Mouse (Mus musculus) bone marrow macrophage, adult 2 months (primary cell): Measurements from ENCODE around the gene Lrrc51. TPM values are rescaled to one million over a fixed set of nuclear protein-coding genes. Genes with fewer than 3 reads are reported as not detected.
A peak's percentile ranks its signal among the peaks of the same experiment; 100 is the strongest.
"Not testable (repeated sequence)": the region's sequence is repeated elsewhere in the genome, so short reads cannot be mapped to it uniquely, and the experiment has no call there.

Experiments
- H3K27ac ChIP-seq: 2 replicates; pipeline ENCODE4 v1.5.1; 2012; ENCODE audit warnings: low read depth, low read length; ENCODE audit not compliant: insufficient read depth
- H3K4me1 ChIP-seq: 2 replicates; pipeline ENCODE4 v1.6.1; 2012; ENCODE audit warnings: low read length; ENCODE audit not compliant: control insufficient read depth, insufficient read depth
- H3K4me3 ChIP-seq: 2 replicates; pipeline ENCODE4 v1.5.1; 2012; ENCODE audit warnings: mild to moderate bottlenecking, low read length, moderate library complexity; ENCODE audit not compliant: insufficient read depth
- CTCF ChIP-seq: IDR thresholded peaks from 2 replicates; pipeline ENCODE4 v1.5.1; 2012; ENCODE audit warnings: low read depth, mild to moderate bottlenecking, low read length, moderate library complexity
- POLR2A ChIP-seq: IDR thresholded peaks from 2 replicates; pipeline ENCODE4 v1.6.1; 2012; ENCODE audit warnings: mild to moderate bottlenecking, low read depth, low read length, borderline replicate concordance
- polyA plus RNA-seq: library from polyadenylated mRNA; stranded (reverse); fragments of >200 nt; gene quantifications from 2 replicates; pipeline ENCODE4 v1.2.4, GENCODE M21; 2012; ENCODE audit not compliant: missing spikeins, insufficient read depth, insufficient read length

The Lrrc51 gene
- polyA plus RNA-seq, 1 experiment: 3.2 TPM

- H3K4me1 ChIP-seq: peaks cover 40% of the 10 kb centered on the region
- no peak for TF ChIP-seq POLR2A
- TF ChIP-seq CTCF: no peak
- no peak overlapping the region for H3K4me3 ChIP-seq
- H3K27ac ChIP-seq: peak overlapping the region; percentile 53
These were observed 31.9 kb upstream of the Lrrc51 start for GRCm38 (mm10) chr7:101965606-101966005.

DNA sequence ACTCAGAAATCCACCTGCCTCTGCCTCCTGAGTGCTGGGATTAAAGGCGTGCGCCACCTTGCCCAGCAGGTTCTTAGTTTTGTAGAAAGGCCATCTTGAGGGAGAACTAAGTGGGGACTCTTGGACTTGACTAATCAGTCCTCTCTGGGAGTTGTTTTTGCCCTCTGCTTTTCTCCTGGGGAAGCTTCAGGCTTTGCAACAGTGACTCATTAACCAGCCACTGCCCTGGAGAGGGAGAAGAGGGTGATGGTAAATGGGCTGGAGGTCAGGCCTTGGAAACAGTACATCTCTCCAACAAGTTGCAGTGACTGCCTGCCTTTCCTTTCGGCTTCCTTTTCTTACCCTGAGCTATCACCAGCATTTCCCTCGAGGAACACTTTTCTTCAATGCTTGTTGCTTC, 30.9 kb upstream of the Lrrc51 start:
- TF ChIP-seq POLR2A (no peak), CTCF (no peak)

DNA sequence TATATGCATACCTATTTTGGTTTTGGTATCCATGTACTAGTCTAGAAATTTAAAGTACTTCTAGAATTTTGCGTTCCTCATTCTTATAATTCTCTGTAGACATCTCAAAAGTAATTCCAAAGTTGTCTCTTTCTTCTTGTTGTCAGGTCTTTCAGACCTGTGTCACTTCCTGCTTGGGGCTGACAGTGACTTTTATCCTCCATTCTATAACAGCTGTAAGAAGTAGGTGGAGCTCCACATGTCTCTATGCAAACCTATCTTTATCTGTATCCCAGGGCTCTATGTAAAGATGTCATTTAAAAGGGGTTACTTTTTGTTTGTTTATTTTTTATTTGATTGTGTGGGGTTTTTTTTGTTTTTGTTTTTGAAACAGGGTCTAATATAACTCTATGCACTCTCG, 29.9 kb upstream of the Lrrc51 start:
- peaks cover 38% of the 10 kb centered on the region for H3K4me1 ChIP-seq
- H3K4me3 ChIP-seq: no peak overlapping the region
- TF ChIP-seq CTCF (no peak), POLR2A (no peak)

More for the DNA sequence above, 30.9 kb upstream of the Lrrc51 start:
- no peak overlapping the region for H3K4me3 ChIP-seq
- peak overlapping the region; percentile 55 for H3K27ac ChIP-seq
- H3K4me1 ChIP-seq: peaks cover 43% of the 10 kb centered on the region

DNA sequence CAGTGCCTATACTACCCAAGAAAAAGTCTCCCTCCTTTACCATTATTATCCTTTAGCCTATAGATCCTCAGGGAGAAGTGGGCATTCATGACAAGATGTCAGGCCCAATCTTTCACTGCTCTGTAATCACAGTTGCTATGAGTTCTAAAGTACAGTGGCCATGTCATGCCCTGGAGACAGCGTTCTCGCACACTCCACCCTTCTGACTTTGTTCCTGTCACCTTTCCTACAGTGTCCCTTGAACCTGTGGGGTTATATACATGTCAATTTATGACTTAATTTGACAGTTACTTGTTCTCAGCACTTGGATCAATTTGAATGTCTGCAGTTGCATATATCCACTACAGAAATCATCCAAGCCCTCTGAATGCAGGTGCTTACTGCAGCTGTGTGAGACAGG, 29.1 kb upstream of the Lrrc51 start:
- TF ChIP-seq POLR2A: no peak
- TF ChIP-seq CTCF: no peak
- peaks cover 33% of the 10 kb centered on the region for H3K4me1 ChIP-seq
- H3K27ac ChIP-seq: no peak overlapping the region
- no peak overlapping the region for H3K4me3 ChIP-seq

More for the DNA sequence above, 29.9 kb upstream of the Lrrc51 start:
- no peak overlapping the region for H3K27ac ChIP-seq

GRCm38 (mm10) chr7:101956911-101957310, 23.2 kb upstream of the Lrrc51 start:
- no peak overlapping the region for H3K27ac ChIP-seq
- no peak for TF ChIP-seq CTCF
- TF ChIP-seq POLR2A: no peak
- H3K4me1 ChIP-seq: peaks cover 23% of the 10 kb centered on the region
- no peak overlapping the region for H3K4me3 ChIP-seq

- H3K4me1 ChIP-seq: peaks cover 23% of the 10 kb centered on the region
- TF ChIP-seq POLR2A: no peak
- TF ChIP-seq CTCF: no peak
- no peak overlapping the region for H3K4me3 ChIP-seq
- no peak overlapping the region for H3K27ac ChIP-seq
These were observed 22.8 kb upstream of the Lrrc51 start for GRCm38 (mm10) chr7:101956481-101956880.

DNA sequence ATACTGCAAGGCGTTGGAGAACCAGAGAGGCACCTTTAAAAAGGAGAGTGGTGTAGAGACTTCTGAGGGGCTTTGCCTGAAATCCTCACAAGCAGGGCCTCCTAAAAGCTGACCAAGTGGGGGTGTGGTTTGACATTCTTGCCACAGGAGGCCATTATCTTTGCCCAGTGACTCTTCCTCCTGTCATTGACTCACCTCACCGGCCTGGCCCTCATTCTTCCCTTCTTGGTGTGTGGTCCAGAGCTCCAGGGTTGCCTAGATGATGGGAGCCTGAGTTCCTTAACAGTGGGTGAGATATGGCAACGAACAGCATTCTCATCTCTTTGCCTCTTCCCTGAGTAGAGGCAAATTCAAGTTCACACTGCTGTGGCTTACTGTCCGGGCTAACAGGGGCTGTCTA, 22.2 kb upstream of the Lrrc51 start:
- no peak for TF ChIP-seq CTCF
- no peak for TF ChIP-seq POLR2A
- no peak overlapping the region for H3K27ac ChIP-seq
- peaks cover 23% of the 10 kb centered on the region for H3K4me1 ChIP-seq
- no peak overlapping the region for H3K4me3 ChIP-seq

- Histone ChIP-seq H3K4me3 (no peak overlapping the region), H3K27ac (no peak overlapping the region), H3K4me1 (peaks cover 23% of the 10 kb centered on the region)
- TF ChIP-seq POLR2A: no peak
- TF ChIP-seq CTCF: no peak
These were observed 21.6 kb upstream of the Lrrc51 start for GRCm38 (mm10) chr7:101955276-101955675.

GRCm38 (mm10) chr7:101954163-101954562, 20.5 kb upstream of the Lrrc51 start:
- no peak overlapping the region for H3K4me3 ChIP-seq
- no peak for TF ChIP-seq POLR2A
- TF ChIP-seq CTCF: no peak
- no peak overlapping the region for H3K27ac ChIP-seq
- H3K4me1 ChIP-seq: peaks cover 20% of the 10 kb centered on the region

- Histone ChIP-seq H3K4me1 (peaks cover 25% of the 10 kb centered on the region), H3K4me3 (no peak overlapping the region), H3K27ac (no peak overlapping the region)
- TF ChIP-seq POLR2A (no peak), CTCF (no peak)
These were observed 18.4 kb upstream of the Lrrc51 start for GRCm38 (mm10) chr7:101952098-101952497.

GRCm38 (mm10) chr7:101951648-101952047, 18.0 kb upstream of the Lrrc51 start:
- Histone ChIP-seq H3K4me3 (no peak overlapping the region), H3K4me1 (peaks cover 24% of the 10 kb centered on the region), H3K27ac (no peak overlapping the region)
- TF ChIP-seq CTCF (no peak), POLR2A (no peak)

- 0 out of 2 replicates have a peak overlapping the region, but pooled peaks have one; percentile 21 for H3K27ac ChIP-seq
- not testable (repeated sequence) for H3K4me3 ChIP-seq
- peaks cover 11% of the 10 kb centered on the region for H3K4me1 ChIP-seq
These were observed 15.3 kb upstream of the Lrrc51 start for GRCm38 (mm10) chr7:101949008-101949407.
